Comparison of ENCODE assay signal across 27 mouse cellular contexts in the genomic region with DNA sequence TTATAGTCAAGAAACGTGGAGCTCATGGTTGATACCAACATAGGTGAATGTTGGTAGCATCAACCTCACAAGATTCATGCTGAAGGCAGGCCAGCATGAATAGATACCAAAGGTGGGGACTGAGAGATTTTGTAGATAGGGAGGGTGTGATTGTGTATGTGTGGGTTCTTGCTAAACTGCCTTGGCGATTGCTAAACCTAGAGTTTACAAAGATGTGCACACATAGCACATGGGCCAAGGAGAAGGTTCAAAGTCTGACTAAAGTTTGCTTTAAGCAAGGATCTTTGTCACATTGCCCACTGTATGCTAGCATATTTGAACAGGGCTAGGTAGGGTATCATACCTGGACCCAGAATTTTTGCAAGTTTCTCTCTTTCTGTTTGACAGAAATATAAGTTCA. TPM values are rescaled to one million over a fixed set of nuclear protein-coding genes. Genes with fewer than 3 reads are reported as not detected.
DNase-seq lines count a peak whose midpoint lies in the region; ATAC-seq and TF ChIP-seq lines count a peak whose summit lies in the region.
"Had no signal": no experiment of that assay in that cellular context is flagged by ENCODE, and none has a peak within 500 bp of the region (broad histone marks: within the 10 kb centered on the region; RNA-seq: fewer than 3 reads in every experiment).

No protein-coding gene starts in this region.

- no peaks in the 10 kb centered on the region for H3K9me3 ChIP-seq in neural tube, embryonic 13.5 days
- H3K9me3 ChIP-seq: forebrain, embryonic 13.5 days; G1E; heart, embryonic 10.5 days; heart, embryonic 15.5 days; hindbrain, embryonic 13.5 days; liver, embryonic 13.5 days; midbrain, embryonic 12.5 days; neural tube, embryonic 15.5 days; stomach, embryonic 15.5 days had no signal

- no peak overlapping the region for H3K4me3 ChIP-seq in liver, adult 2 months (ENCODE audit: insufficient read depth, low read depth, low read length)
- H3K4me3 ChIP-seq in neural tube, embryonic 13.5 days: no peak overlapping the region

- ATAC-seq in cerebellum, adult (ENCODE audit: insufficient number of reproducible peaks, low FRiP score, low TSS enrichment): no peak
- no peak for ATAC-seq in neural tube, embryonic 13.5 days (ENCODE audit: low read depth)
- no peak for ATAC-seq in megakaryocyte progenitor cell, adult 5-6 weeks (replicated peaks; ENCODE audit: poor library complexity)
- ATAC-seq: intestine, postnatal 0 days; Patski had no signal

- no peak for TF ChIP-seq CTCF in liver, adult 2 months (IDR thresholded peaks at IDR 0.05; ENCODE audit: low read depth, low read length)

- H3K79me2 ChIP-seq in liver, adult 2 months (ENCODE audit: control insufficient read depth, insufficient read depth, low read length): no peaks in the 10 kb centered on the region; the same call in 1 of the 2 replicates

- peak overlapping the region; percentile 53; the same call in 1 of the 2 replicates for H3K4me2 ChIP-seq in neural tube, embryonic 13.5 days

- H3K4me1 ChIP-seq in liver, adult 2 months (ENCODE audit: control insufficient read depth, insufficient read depth, low read length): peaks cover 7% of the 10 kb centered on the region; the same call in 1 of the 2 replicates
- H3K4me1 ChIP-seq in neural tube, embryonic 13.5 days (replicated peaks): peaks cover 13% of the 10 kb centered on the region
- H3K4me1 ChIP-seq: stomach, embryonic 15.5 days had no signal

- no peaks in the 10 kb centered on the region for H3K36me3 ChIP-seq in liver, adult 2 months (ENCODE audit: control insufficient read depth, insufficient read depth, low read length)
- no peaks in the 10 kb centered on the region for H3K36me3 ChIP-seq in neural tube, embryonic 13.5 days
- H3K36me3 ChIP-seq: G1E; heart, embryonic 10.5 days; heart, embryonic 15.5 days; hindbrain, embryonic 13.5 days; liver, embryonic 13.5 days; midbrain, embryonic 12.5 days; neural tube, embryonic 15.5 days; stomach, embryonic 15.5 days had no signal

- no peaks in the 10 kb centered on the region for H3K27me3 ChIP-seq in liver, adult 2 months (ENCODE audit: control insufficient read depth, insufficient read depth, low read length)
- H3K27me3 ChIP-seq in neural tube, embryonic 13.5 days: no peaks in the 10 kb centered on the region
- H3K27me3 ChIP-seq: forebrain, embryonic 13.5 days; heart, embryonic 15.5 days; hindbrain, embryonic 13.5 days; liver, embryonic 13.5 days; midbrain, embryonic 12.5 days; neural tube, embryonic 15.5 days; Patski; stomach, embryonic 15.5 days had no signal

- intact Hi-C loops in left cerebral cortex, postnatal 14 days (cut with DNase I): no loop called here

- no peak overlapping the region for H3K9ac ChIP-seq in liver, adult 2 months (ENCODE audit: low read depth, low read length)
- H3K9ac ChIP-seq in neural tube, embryonic 13.5 days: no peak overlapping the region
- H3K9ac ChIP-seq: forebrain, embryonic 13.5 days; heart, embryonic 15.5 days; midbrain, embryonic 12.5 days; stomach, embryonic 15.5 days had no signal

- no peak for TF ChIP-seq POLR2A in liver, adult 2 months (IDR thresholded peaks at IDR 0.05; ENCODE audit: extremely low read depth, insufficient read depth, low read length)

- H3K27ac ChIP-seq in liver, adult 2 months (replicated peaks; ENCODE audit: insufficient read depth, low read depth, low read length): peak overlapping the region; percentile 86
- H3K27ac ChIP-seq in neural tube, embryonic 13.5 days (replicated peaks): no peak overlapping the region
- H3K27ac ChIP-seq: forebrain, embryonic 13.5 days; hindbrain, embryonic 13.5 days; midbrain, embryonic 12.5 days had no signal

- peak; percentile 24 for DNase-seq in cerebellum, adult 9-11 months
- peak; percentile 99 for DNase-seq in liver, adult 2 months (ENCODE audit: extremely low read depth, low read depth, low spot score)
- no peak for DNase-seq in liver
- no peak for DNase-seq in neural tube, embryonic 10.5 days (ENCODE audit: extremely low spot score, low spot score)
- DNase-seq in left cerebral cortex, postnatal 14 days (ENCODE audit: low spot score in 2 of 2): no peak
- DNase-seq: adrenal gland, postnatal 10 days; cerebellum, adult 11 months; cerebellum, postnatal 14 days; gastrocnemius, postnatal 25 days; heart, adult 11 months; kidney, postnatal 25 days; layer of hippocampus, postnatal 36 days; liver, embryonic 13.5 days; right cerebral cortex, postnatal 25 days had no signal

- 32% methylated on average over 2 of the region's 2 CpGs for WGBS in liver, adult 2 months
- 89% methylated on average over 2 of the region's 2 CpGs for WGBS in neural tube, embryonic 13.5 days

RNA-seq across cellular contexts. Expression of a gene that starts 1.2 kb away (rescaled TPM):
- total RNA-seq in liver, adult 2 months (2014; rRNA removed): 30.3 and 35.2 TPM in 2 replicates
- 2.3 and 16.9 TPM in 2 replicates for polyA plus RNA-seq in liver, adult 2 months (2012; rRNA removed)
- 3.4 and 4.8 TPM in 2 replicates for polyA plus RNA-seq in neural tube, embryonic 13.5 days (2015; fragmentation: Nextera tagmentation; extraction: Ambion mirVana)
- total RNA-seq in megakaryocyte progenitor cell, adult 5-6 weeks (2015): 55.4 and 68.7 TPM in 2 replicates
- 48.7 and 55.6 TPM in 2 replicates for total RNA-seq in megakaryocyte progenitor cell, adult 5-6 weeks (2017)
- 10 to 100 TPM; 34.8 to 44.6 TPM for total RNA-seq in left cerebral cortex, postnatal 14 days (2021)

Comparison
In these comparisons a context has a peak if more than half of its experiments do, and no peak if none do; other contexts are left out.
1. DNase-seq: peak in cerebellum, adult 9-11 months (single experiment) and liver, adult 2 months (single experiment); none in liver (single experiment), neural tube, embryonic 10.5 days (single experiment) and left cerebral cortex, postnatal 14 days (0 of 2).